29 mouse cellular contexts compared by ENCODE assay signal in the genomic region with DNA sequence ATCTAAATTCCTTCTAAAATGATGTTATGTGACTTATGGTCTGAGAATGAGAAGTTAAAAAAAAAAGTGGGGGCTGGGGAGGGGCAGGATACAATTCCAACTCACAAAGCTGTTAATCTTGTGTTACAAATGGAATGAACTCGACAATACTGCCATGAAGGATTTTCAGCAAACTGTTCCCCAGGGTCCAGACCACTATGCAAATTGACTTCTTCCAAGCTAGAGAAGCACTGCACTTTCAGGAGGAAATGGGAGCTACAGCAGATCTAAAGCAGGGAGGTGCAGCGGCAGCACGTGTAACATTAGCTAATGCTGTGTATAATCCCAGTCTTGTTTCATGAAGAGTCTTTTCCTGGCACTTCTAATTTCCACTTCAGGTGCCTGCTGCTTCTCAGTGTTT. TPM values are rescaled to one million over a fixed set of nuclear protein-coding genes. Genes with fewer than 3 reads are reported as not detected.
DNase-seq lines count a peak whose midpoint lies in the region; ATAC-seq and TF ChIP-seq lines count a peak whose summit lies in the region.
"Had no signal": no experiment of that assay in that cellular context is flagged by ENCODE, and none has a peak within 500 bp of the region (broad histone marks: within the 10 kb centered on the region; RNA-seq: fewer than 3 reads in every experiment).

No protein-coding gene starts in this region.

- H3K9ac ChIP-seq in embryonic facial prominence, embryonic 12.5 days, result no peak overlapping the region
- H3K9ac ChIP-seq in kidney, postnatal 0 days (ENCODE audit: low read depth, low read length), result no peak overlapping the region
- no peak overlapping the region for H3K9ac ChIP-seq in midbrain, postnatal 0 days (replicated peaks; ENCODE audit: low read length, poor library complexity, severe bottlenecking)
- H3K9ac ChIP-seq: embryonic facial prominence, embryonic 15.5 days; forebrain, embryonic 13.5 days; heart, embryonic 15.5 days; liver, embryonic 12.5 days; liver, postnatal 0 days had no signal

- H3K4me3 ChIP-seq in embryonic facial prominence, embryonic 12.5 days, result no peak overlapping the region
- no peak overlapping the region for H3K4me3 ChIP-seq in embryonic facial prominence, embryonic 10.5 days
- H3K4me3 ChIP-seq in kidney, postnatal 0 days (replicated peaks; ENCODE audit: low read depth, low read length), result no peak overlapping the region
- no peak overlapping the region for H3K4me3 ChIP-seq in midbrain, postnatal 0 days (ENCODE audit: low read depth, low read length)
- no peak overlapping the region for H3K4me3 ChIP-seq in midbrain, embryonic 10.5 days
- H3K4me3 ChIP-seq in embryonic fibroblast, embryonic 13.5 days (ENCODE audit: insufficient read depth, low read length), result no peak overlapping the region
- H3K4me3 ChIP-seq: embryonic facial prominence, embryonic 15.5 days; forebrain, embryonic 13.5 days; heart, embryonic 10.5 days; heart, embryonic 15.5 days; liver, embryonic 12.5 days; megakaryocyte, embryonic 14.5 days had no signal

- TF ChIP-seq CTCF in kidney, postnatal 0 days (IDR thresholded peaks at IDR 0.05; ENCODE audit: low read depth), result no peak
- TF ChIP-seq CTCF in midbrain, postnatal 0 days (IDR thresholded peaks at IDR 0.05), result no peak
- TF ChIP-seq CTCF in embryonic fibroblast, embryonic 13.5 days (IDR thresholded peaks at IDR 0.05; ENCODE audit: borderline replicate concordance, insufficient read depth, low read length), result no peak

- 69% methylated on average over 3 of the region's 3 CpGs for WGBS in embryonic facial prominence, embryonic 12.5 days
- WGBS in embryonic facial prominence, embryonic 10.5 days, result 74% methylated on average over 3 of the region's 3 CpGs
- 43% methylated on average over 3 of the region's 3 CpGs for WGBS in kidney, postnatal 0 days
- 25% methylated on average over 3 of the region's 3 CpGs for WGBS in midbrain, postnatal 0 days
- WGBS in midbrain, embryonic 10.5 days, result 79% methylated on average over 3 of the region's 3 CpGs

- H3K27me3 ChIP-seq in embryonic facial prominence, embryonic 12.5 days, result no peaks in the 10 kb centered on the region
- no peaks in the 10 kb centered on the region for H3K27me3 ChIP-seq in embryonic facial prominence, embryonic 10.5 days (replicated peaks; ENCODE audit: low read depth, poor library complexity, severe bottlenecking)
- H3K27me3 ChIP-seq in kidney, postnatal 0 days (ENCODE audit: insufficient read depth, low read length), result no peaks in the 10 kb centered on the region
- no peaks in the 10 kb centered on the region for H3K27me3 ChIP-seq in midbrain, postnatal 0 days (ENCODE audit: insufficient read depth, low read length)
- no peaks in the 10 kb centered on the region for H3K27me3 ChIP-seq in midbrain, embryonic 10.5 days (ENCODE audit: low read depth, poor library complexity, severe bottlenecking)
- H3K27me3 ChIP-seq: embryonic facial prominence, embryonic 15.5 days; forebrain, embryonic 13.5 days; heart, embryonic 15.5 days; liver, embryonic 12.5 days; megakaryocyte, embryonic 14.5 days had no signal

- DNase-seq in embryonic facial prominence, embryonic 10.5 days (ENCODE audit: low spot score), result no peak
- peak; percentile 38 for DNase-seq in kidney, postnatal 0 days (ENCODE audit: low spot score)
- DNase-seq in kidney, adult 11 months, result no peak
- DNase-seq in midbrain, postnatal 0 days (ENCODE audit: low spot score), result no peak
- DNase-seq in midbrain, embryonic 10.5 days (ENCODE audit: low spot score), result no peak
- DNase-seq in thymus, postnatal 4 days, result no peak
- DNase-seq: adrenal gland, adult 8-10 months; cerebellum, adult 8-10 months; cerebellum, postnatal 25 days; embryo, embryonic 11 days; gastrocnemius, postnatal 25 days; heart, adult 11 months; kidney, adult 9 months; left cerebral cortex, postnatal 4 days; liver, postnatal 0 days; lung, postnatal 4 days; right cerebral cortex, adult 18-20 months; spleen, adult 18-20 months; thymus, postnatal 14 days had no signal

- peaks cover 5% of the 10 kb centered on the region; the same call in 1 of the 2 replicates for H3K4me1 ChIP-seq in embryonic facial prominence, embryonic 12.5 days
- H3K4me1 ChIP-seq in embryonic facial prominence, embryonic 10.5 days, result peaks cover 5% of the 10 kb centered on the region; the same call in 1 of the 2 replicates
- no peaks in the 10 kb centered on the region for H3K4me1 ChIP-seq in kidney, postnatal 0 days (replicated peaks; ENCODE audit: insufficient read depth, low read length)
- no peaks in the 10 kb centered on the region for H3K4me1 ChIP-seq in midbrain, postnatal 0 days (ENCODE audit: insufficient read depth, low read length)
- peaks cover 5% of the 10 kb centered on the region for H3K4me1 ChIP-seq in midbrain, embryonic 10.5 days
- peaks cover 10% of the 10 kb centered on the region for H3K4me1 ChIP-seq in embryonic fibroblast, embryonic 13.5 days (ENCODE audit: control insufficient read depth, insufficient read depth, low read length)
- H3K4me1 ChIP-seq: heart, embryonic 15.5 days; liver, embryonic 12.5 days had no signal

- no peaks in the 10 kb centered on the region for H3K36me3 ChIP-seq in embryonic facial prominence, embryonic 12.5 days
- H3K36me3 ChIP-seq in embryonic facial prominence, embryonic 10.5 days (replicated peaks), result peaks cover 8% of the 10 kb centered on the region
- H3K36me3 ChIP-seq in kidney, postnatal 0 days (ENCODE audit: insufficient read depth, low read length), result no peaks in the 10 kb centered on the region
- H3K36me3 ChIP-seq in midbrain, postnatal 0 days (ENCODE audit: insufficient read depth, low read length), result no peaks in the 10 kb centered on the region
- H3K36me3 ChIP-seq in midbrain, embryonic 10.5 days, result peaks cover 6% of the 10 kb centered on the region

- no peak for TF ChIP-seq POLR2A in embryonic fibroblast, embryonic 13.5 days (IDR thresholded peaks at IDR 0.05; ENCODE audit: low read depth, low read length)

- ATAC-seq in embryonic facial prominence, embryonic 12.5 days (ENCODE audit: insufficient number of reproducible peaks, insufficient read depth, low FRiP score, low TSS enrichment), result no peak
- ATAC-seq in kidney, postnatal 0 days (replicated peaks; ENCODE audit: low FRiP score, low read depth), result no peak
- no peak for ATAC-seq in midbrain, postnatal 0 days (ENCODE audit: low FRiP score)
- ATAC-seq: forebrain, embryonic 13.5 days; intestine, embryonic 16.5 days; liver, embryonic 12.5 days; liver, postnatal 0 days; lung, postnatal 0 days had no signal

- no peak overlapping the region for H3K4me2 ChIP-seq in embryonic facial prominence, embryonic 12.5 days (replicated peaks)
- H3K4me2 ChIP-seq in kidney, postnatal 0 days (ENCODE audit: low read length), result no peak overlapping the region
- no peak overlapping the region for H3K4me2 ChIP-seq in midbrain, postnatal 0 days (ENCODE audit: low read depth, low read length, poor library complexity, severe bottlenecking)
- H3K4me2 ChIP-seq: embryonic facial prominence, embryonic 15.5 days; forebrain, embryonic 13.5 days; heart, embryonic 15.5 days; liver, embryonic 12.5 days had no signal

- no peaks in the 10 kb centered on the region for H3K9me3 ChIP-seq in embryonic facial prominence, embryonic 12.5 days
- H3K9me3 ChIP-seq in embryonic facial prominence, embryonic 10.5 days, result peaks cover 1% of the 10 kb centered on the region
- no peaks in the 10 kb centered on the region for H3K9me3 ChIP-seq in kidney, postnatal 0 days (replicated peaks; ENCODE audit: low read length)
- no peaks in the 10 kb centered on the region for H3K9me3 ChIP-seq in midbrain, postnatal 0 days (ENCODE audit: low read length)
- H3K9me3 ChIP-seq in midbrain, embryonic 10.5 days (replicated peaks), result peaks cover 6% of the 10 kb centered on the region
- H3K9me3 ChIP-seq: embryonic facial prominence, embryonic 15.5 days; megakaryocyte, embryonic 14.5 days had no signal

- 0 out of 2 replicates have a peak overlapping the region, but pooled peaks have one; percentile 17 for H3K27ac ChIP-seq in embryonic facial prominence, embryonic 12.5 days
- H3K27ac ChIP-seq in embryonic facial prominence, embryonic 10.5 days (replicated peaks), result no peak overlapping the region
- no peak overlapping the region for H3K27ac ChIP-seq in kidney, postnatal 0 days
- peak overlapping the region; percentile 47; the same call in 1 of the 2 replicates for H3K27ac ChIP-seq in midbrain, postnatal 0 days (ENCODE audit: low read depth, low read length)
- no peak overlapping the region for H3K27ac ChIP-seq in midbrain, embryonic 10.5 days (replicated peaks)
- peak overlapping the region; percentile 97 for H3K27ac ChIP-seq in embryonic fibroblast, embryonic 13.5 days (ENCODE audit: insufficient read depth, low read length)
- H3K27ac ChIP-seq: embryonic facial prominence, embryonic 15.5 days; forebrain, embryonic 13.5 days; heart, embryonic 10.5 days; heart, embryonic 15.5 days; liver, embryonic 12.5 days had no signal

RNA-seq across cellular contexts. Expression of gene Nlk, which starts 55.0 kb away (rescaled TPM):
- polyA plus RNA-seq in embryonic facial prominence, embryonic 12.5 days (2016; fragmentation: Nextera tagmentation; extraction: Ambion mirVana), result 14.8 and 15.7 TPM in 2 replicates
- polyA plus RNA-seq in embryonic facial prominence, embryonic 10.5 days (2016; fragmentation: Nextera tagmentation; extraction: Ambion mirVana), result 15.8 and 16.4 TPM in 2 replicates
- polyA plus RNA-seq in kidney, postnatal 0 days (2015; fragmentation: Nextera tagmentation; extraction: Ambion mirVana), result 19.2 and 20.8 TPM in 2 replicates
- total RNA-seq in midbrain, postnatal 0 days (2014; rRNA removed), result 39.7 and 44.4 TPM in 2 replicates
- polyA plus RNA-seq in midbrain, postnatal 0 days (2015; fragmentation: Nextera tagmentation; extraction: Ambion mirVana), result 21.9 and 25.0 TPM in 2 replicates
- polyA plus RNA-seq in midbrain, embryonic 10.5 days (2016; fragmentation: Nextera tagmentation; extraction: Ambion mirVana), result 18.5 and 21.1 TPM in 2 replicates
- 13.5 and 13.8 TPM in 2 replicates for polyA plus RNA-seq in embryonic fibroblast, embryonic 13.5 days (2011; ENCODE audit: insufficient read length, low read depth, missing spikeins)

Comparison
In these comparisons a context has a peak if more than half of its experiments do, and no peak if none do; other contexts are left out.
1. H3K27ac ChIP-seq: peak in embryonic facial prominence, embryonic 12.5 days (single experiment), midbrain, postnatal 0 days (single experiment) and embryonic fibroblast, embryonic 13.5 days (single experiment); none in embryonic facial prominence, embryonic 10.5 days (single experiment), kidney, postnatal 0 days (single experiment) and midbrain, embryonic 10.5 days (single experiment).